Mouse (Mus musculus) cerebellum, adult 9-10 months (tissue): ENCODE data around the gene Map1b.

Experiments used
- DNase-seq: peaks from one replicate; pipeline ENCODE4 v3.0.0; 2022

Gene Map1b

DNA sequence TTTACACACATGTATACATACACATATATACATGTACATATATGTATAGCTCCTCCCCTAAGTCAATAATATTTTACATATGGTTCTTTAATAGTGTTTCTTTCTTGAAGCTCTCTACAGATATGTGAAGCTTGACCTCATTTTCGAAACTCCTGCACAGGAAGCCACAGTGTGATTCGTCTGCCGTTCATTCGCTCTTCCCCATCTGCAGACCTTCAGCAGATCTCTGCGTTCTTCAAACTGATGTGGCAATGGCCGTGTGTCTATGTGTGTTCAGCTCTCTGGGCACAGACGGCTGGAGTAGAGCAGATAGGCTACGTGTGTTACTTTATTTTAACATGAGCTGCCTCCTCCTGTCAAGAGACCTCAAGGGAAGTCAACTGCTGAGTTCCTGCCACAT, 9.2 kb upstream of the Map1b start:
- DNase-seq = no peak

DNA sequence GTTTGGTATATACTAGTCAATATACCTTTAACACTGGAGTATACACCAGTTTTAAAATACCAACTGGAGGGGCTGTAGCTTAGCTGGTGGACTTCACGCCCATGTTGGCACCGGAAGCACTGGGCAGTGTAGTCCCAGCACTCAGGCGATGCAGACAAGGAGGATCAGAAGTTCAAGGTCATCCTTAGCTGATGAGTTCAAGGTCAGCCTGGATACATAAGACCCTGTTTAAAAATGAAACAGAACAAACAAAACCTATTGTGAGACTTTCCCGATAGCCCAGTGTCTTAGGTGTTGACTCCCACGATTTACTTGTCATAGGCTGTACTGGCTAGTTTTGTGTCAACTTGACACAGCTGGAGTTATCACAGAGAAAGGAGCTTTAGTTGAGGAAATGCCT, 1.5 kb upstream of the Map1b start:
- no peak for DNase-seq

DNA sequence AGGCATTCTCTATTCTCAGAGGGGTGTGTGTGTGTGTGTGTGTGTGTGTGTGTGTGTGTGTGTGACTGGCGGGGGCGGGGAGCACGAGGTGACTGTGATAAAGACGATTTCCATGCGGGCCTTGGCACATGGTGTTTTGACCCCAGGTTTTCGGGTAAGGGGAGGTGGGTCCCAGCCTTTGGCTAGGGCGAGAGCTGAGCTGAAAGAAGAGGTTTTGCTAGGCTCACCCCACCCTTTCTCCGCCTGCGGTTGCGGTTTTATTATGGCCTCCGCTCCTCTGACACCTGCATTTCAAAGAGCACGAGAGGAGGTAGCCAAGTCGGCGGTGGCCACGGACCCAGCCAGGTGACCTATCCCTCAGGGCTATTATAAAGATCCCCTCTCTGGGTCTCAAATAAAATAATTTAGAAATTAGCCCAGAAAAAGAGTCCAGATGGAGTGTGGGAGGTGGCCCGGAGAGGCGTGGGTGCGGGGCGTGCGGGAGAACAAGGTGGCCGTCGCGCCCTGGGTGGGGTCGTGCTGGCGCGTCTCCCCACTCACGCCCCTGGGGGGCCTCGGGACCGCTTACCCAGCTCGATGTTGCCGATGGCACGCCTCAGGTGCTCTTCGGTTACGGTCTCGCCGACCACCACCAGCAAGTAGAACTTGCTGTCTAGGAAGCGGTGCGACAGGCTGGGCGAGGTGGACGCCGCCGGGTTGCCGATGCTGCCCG, 448 bp downstream of the Map1b start:
- peak; percentile 75 for DNase-seq

DNA sequence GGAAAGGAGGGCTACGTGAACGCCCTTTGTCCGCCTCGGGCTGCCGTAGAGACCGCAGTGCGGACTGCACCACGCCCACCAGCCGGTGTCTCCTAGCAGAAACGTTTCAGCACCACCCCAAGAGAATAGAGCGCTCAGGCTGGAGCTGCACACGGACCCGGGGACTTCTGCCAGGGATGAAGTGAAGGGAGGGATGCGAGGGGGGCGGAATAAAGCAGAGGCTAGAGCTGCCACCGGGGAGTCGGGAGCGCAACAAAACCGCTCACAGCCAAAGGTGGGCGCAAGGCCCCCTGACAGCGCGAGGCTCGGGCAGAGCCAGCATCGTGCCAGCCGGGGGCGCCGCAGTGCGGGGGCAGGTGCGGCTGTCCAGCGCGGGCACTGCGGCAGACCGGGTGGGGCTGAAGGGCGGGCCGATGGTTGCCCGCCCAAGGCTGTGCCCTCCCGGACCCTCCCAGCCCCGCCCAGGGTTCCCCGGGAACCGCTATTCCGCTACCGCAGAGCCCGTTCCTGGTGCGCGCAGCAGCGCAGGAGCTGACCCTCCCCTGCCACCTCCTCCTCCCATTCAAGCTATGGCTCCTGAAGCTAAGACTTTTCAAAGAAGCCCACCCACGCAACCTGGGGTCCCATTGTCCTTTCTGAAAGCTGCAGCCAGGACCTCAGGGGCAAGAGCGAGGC, 1.3 kb downstream of the Map1b start:
- peak; percentile 89 for DNase-seq

DNA sequence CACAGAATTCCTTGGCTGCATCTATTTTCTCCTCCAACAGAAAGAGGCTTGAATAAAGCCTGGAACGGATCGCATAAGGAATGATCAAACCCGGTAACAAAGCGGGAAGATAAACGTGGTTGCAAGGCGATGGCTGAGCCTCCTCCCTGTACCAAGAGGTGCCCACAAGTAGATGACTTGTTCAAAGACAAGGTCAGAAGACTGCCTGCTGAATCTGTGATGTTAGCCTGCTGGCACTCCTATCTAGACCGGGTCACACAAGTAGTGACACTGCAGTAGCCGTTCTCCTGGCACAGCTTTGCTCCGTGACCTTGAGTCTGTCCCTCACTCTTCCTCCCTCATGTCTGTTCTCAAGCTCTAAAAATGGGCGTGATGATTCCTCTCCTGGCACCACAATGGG, 2.4 kb downstream of the Map1b start:
- DNase-seq = peak; percentile 71

DNA sequence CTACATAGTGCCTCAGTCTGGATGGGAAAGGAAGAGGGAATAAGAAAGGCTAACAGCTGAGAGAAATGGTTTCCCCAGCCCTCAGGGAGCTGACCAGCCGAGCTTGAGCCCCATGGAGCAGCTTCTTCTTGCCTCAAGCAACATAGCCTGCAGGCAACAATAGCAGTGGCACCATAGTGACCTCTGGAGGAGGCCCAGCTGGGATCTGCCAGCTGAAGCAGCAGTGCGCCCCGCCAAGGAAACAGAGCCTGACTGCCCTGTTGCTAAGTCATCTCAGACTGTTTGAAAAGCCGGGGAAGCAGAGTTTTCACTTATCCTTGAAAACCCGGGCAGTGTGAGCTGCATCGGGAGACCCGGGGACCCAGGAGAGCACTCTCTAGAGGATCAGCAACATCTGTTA, 3.2 kb downstream of the Map1b start:
- peak; percentile 78 for DNase-seq

DNA sequence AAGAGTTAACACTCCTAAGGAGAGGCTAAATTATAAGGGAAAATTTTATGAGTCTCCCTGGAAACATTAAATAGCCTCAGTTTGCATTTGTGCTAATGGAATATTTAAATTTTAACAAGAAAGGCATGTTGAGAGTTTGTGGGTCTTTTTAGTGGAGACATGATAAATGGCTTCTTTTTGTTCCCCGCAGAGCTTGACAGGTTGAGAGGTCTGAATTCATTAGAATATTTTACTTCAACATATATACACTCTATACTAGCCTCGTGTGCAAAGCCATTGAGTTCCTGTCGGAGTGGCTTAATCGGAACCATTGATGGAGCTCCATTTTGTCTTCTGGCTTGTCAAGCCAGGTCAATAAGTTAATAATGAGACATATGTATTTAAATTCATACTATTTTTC, 6.4 kb downstream of the Map1b start:
- no peak for DNase-seq

DNA sequence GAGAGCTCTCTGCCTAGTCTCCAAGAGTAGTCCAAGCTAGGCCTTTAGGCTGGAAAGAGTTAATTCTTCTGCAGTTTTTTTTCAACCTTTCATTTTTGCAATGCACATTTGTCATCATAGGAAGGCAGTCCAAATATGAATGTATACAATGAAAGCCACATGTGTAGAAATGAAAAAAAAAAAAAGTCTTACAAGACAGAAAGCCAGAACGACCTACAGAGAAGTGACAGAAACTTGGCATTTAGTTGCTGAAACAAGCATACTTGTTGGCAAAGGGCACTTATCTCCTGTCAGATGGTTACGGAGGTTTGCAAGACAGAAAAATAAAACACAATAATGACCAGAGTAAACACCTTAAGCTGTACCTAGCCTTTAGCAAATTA, 9.8 kb downstream of the Map1b start:
- DNase-seq = no peak

DNA sequence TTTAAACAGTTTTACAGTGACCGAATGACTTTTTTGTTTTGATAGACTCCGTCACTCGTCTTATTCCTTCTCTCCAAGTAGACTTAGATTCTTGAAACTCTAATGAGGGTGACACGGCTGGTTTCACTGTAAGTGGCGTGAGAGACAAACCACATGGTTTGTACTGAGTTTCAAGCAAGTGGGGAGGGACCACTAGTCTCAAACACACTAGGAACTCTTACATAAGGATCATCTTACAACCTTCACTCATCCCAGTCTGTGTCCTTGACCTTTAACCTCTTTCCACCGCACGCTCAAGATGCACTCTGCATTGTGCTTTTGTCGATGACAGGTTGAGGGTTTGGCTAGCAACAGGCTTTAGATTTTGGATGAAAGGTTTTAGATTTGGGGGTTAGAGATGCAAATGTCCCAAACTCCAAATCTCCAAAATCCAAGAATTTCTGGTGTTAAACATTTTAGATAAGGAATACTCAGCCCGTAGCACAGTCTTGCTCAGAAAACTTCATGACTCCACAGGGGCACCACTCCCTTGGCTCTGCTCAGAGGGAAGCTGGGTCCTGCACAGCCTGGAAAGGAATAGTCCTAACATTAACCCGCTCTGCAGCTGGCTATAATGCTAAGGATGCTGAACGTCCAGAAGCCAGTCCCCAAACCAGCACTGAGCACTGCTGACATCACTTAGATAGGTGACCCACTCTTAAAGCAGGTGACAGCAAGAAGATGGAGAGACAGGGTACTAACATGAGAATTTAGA, 10.3 kb downstream of the Map1b start:
- no peak for DNase-seq

DNA sequence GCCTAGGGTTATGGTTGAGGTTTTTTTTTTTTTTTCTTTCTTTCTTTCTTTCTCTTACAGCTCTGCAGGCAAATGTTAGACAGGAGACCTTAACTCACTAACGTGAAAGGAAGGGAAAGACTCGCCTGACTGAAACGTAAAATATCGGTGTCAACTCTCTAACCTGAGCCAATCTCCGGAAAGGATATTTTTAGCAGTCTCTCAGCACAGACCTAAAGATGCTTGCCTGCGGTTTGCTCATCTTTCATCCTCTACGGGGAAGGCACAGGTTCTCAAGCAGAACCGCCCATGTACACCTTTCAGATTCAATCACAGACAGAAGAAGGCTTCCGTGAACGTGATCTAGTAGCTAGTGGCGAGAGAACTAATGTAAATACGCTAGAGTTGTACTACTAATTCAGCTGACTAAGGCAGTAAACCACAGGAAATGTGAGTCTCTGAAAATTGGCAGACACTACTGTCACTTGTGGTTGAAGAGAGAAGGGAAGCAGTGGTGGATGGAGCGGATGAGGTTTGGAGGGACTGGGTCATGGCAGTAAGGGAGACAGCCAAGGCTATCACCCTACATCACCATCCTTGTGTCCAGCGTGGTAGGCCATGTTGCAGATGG, 12.9 kb downstream of the Map1b start:
- no peak for DNase-seq

DNA sequence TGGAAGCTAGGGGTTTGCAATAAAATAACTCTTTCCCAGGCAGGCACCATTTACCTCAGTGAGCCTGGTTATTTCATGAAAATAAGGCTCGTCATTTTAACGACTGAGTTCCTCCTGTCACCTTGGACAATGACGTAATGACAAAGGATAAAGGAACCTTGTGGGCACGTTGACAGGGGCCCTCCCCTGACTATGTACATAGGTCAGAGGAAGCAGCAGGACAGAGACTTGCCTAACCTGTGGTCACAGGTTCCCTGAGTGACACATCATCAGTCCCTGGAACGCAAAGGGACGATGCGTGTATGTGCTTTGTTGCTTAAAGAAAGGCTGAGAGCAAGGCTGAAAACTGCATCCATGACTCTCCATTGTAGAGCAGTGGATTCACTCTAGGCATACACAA, 13.4 kb downstream of the Map1b start:
- no peak for DNase-seq

DNA sequence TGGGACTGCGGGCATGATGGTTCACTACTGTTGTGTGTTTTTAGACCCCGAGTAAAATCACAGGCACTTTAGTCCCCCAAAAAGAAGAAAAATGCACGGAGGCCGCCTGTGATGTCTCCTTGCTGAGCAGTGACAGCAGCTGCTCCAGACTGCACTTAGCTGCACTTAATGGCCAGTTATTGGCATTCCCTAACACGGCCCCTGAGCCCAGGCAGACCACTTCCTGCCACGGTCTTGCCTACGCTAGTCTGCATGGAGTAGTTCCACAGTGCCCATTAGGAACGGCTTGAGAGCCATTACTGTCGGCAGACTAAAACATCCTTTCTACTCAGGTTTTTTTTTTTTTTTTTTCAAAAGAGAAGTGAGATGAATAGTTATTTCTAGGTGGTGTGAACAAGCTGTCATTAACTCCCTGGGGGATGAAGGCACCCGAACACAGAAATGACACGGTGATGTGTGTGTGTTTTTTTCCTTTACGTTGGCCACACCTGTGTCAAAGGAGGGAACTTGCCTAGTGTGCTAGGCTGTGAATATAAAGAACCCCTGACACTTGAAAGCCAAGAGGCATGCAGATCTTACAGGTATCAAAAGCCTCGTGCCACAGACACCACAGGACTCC, 14.1 kb downstream of the Map1b start:
- DNase-seq = no peak

DNA sequence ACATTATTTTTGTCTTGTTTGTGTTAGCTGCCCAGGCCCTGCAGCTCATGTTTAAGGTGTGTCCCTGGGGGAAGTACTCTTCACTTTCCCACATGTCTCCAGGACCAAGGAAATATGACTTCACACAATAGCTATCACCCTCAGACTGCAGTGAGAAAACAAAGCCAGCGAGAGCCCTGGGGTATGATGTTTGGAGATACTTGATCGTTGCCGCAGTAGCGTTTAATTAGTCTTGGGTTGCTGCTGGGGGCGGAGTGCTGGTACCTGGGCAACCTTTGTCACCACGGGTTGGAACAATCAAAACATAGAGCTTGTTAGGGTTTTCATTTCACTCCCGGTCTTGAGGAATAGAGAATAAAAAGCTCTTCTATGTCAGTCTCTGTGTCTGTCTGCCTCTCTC, 14.9 kb downstream of the Map1b start:
- DNase-seq = no peak

DNA sequence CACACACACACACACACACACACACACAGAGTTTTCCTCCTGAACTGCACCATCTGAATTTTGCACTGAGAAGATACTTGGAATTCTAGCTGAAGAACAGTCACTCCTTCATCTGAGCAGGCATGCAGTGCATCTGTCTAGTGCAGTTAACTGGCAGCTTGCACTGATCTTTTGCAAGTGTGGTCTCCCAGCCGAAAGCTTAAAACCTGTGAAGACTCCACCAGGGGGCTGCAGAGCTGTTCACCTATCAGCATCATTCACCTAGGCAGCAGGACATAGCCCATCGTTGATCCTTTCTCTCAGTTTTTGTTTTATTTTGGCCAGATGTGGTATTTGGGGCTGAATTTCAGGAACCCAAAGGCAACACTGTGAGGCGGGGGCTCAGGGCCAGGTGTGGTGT, 15.7 kb downstream of the Map1b start:
- DNase-seq = no peak

DNA sequence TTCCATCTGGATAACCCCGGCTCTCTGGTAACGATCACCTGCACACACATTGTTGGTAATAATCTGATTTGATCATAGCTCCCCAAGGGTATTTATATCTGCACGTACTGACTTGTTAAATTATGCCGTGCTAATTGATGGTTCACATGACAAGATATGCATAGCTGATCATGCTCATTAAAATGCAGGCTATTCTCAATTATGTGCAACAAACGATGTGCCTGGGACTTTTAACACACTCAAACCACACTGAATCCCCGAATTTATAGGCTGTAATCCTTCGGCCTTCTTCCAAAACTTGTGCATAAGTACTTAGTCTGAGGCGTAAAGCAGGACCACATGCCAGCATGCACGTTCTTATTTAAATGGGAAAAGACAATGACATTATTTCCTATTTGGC, 16.6 kb downstream of the Map1b start:
- DNase-seq = no peak

DNA sequence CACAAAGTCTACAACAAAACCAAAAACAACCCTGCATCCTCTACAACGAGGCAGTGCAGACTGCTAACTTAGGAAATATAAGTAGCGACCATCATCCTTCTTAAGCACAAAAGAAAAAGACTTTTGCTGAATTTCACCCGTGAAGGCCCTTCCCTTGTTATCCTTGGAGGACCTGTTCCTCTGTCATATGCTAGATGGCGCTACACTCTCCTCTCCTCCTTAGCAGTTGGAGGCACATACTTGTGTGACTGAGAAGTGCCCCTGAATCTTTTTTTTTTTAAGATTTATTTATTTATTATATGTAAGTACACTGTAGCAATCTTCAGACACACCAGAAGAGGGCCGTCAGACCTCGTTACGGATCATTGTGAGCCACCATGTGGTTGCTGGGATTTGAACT, 20.2 kb downstream of the Map1b start:
- DNase-seq = no peak

DNA sequence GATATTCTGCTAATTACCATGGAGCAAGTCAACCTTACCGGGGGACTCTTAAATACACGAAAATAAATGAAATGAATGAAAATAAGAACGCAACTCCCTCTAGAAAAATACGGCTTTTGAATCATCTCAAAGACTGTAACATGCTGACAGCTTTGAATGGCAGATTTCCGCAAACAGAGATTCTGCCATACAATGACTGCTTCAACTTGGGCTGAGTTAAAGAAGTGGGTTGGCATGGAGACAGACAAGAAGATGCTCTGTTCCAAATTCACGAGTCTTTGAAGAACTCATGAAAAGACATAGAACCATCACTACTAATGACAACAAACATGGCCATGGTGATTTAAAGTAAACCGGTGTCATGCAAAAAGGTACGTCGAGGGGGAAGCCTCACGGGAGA, 21.9 kb downstream of the Map1b start:
- no peak for DNase-seq

DNA sequence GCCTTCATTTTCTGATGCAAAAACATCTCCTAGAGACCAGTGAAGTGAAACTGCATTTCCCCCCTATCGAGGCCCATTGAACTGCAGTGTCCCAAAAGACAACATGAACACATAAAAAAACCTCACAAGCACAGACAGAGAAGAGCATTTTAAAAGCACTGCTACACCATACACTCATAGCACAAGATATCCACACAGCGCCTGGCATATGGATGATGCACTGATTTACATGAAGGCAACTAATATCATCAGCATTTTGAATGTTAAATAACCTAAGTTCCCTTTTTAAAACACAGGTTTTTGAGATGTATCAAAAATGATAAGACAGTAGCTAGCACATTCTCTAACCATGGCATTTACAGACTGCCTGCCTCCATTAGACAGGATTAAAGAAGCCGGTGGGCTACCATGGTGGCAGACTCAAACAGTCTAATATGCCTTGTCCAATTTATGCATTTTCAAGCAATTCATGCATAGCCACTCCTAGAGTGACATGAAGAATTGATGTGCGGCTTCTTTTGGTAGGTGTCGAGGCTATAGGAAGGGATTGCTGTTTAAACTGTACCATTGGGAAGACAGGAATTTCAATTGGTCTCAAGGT, 22.9 kb downstream of the Map1b start:
- no peak for DNase-seq

DNA sequence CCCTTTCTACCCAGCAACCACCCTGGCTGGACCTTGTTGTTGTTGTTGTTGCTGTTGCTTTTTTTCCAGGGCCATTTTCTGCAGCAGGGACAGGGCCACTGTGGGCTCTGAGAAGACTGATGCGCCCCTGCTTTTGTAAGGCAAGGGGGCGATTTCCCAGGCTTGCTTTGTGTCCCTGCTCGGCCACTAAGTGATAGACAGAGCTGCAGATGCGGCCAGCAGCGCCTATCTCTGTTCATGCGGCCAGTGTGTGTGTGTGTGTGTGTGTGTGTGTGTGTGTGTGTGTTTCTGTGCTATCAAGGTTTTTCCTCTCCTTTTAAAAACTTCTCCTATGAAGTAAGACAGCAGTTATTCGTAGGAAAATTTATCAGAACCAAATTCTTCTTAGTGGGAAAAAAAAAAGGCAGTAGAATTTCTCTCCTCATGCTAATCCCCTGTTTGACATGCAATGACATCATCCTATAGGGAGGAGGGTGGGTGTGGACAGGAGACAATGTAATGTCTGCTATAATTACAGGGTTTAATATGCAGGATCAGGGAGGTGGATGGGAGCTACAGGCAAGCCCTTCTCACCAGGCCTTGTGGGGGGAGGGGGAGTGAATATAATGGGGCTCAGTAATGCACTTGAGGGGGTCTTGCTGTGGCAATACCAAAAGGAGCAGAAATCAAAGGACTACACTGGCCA, 23.6 kb downstream of the Map1b start:
- DNase-seq = no peak

DNA sequence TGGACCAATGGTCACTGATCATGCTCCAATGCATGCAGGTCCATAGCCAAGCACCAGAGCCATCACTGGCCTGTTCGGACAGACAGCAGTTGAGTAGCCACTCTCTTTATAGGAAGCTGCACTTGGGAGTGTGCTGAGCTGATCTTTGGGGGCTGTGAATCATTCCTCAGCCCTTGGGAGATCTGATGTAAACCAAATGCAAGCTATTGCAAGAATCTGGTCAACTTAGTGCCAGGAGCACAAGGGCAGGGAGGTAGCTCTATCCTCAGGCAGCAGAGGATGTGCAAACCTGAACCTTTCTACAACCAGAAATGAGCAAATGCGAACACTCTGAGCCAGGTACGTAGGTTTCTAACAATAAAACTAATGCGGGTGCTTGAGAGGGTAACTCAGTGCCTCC, 26.3 kb downstream of the Map1b start:
- DNase-seq = no peak

DNA sequence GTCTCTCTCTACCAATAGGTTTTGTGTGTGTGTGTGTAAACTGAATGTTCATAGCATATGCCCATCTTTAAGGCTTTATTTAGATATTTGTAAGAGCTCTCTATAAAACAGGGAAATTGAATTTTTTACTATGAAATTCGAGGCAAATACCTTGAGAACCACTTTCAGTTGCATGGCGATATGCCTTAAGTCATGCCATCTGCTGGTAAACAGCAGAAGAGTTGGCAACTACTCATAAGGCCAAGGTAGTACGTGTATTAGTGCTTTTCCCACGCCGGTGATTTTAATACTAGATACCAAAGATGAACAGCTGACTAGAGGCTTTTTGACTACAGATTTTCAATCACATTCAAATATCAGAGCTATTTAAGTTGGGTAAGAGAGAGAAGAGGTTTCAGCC, 27.2 kb downstream of the Map1b start:
- peak; percentile 54 for DNase-seq

DNA sequence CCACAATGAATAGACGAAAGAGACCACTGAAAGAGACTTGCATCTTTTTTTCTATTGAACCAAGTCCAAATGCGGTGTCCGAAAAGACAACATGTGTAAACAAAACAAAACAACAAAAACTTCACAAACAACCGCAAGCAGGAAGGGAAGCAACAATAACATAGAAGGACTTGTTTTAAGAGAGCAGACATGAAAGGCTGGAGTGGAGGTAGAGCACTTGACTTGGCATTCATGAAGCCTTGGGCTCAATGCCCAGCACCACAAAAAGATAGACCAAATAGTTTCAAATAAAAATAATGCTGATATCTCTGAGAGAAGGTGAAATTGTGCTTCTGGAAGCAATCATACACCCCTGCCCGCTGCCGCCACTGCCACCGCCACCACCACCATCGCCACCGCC, 30.5 kb downstream of the Map1b start:
- peak; percentile 73 for DNase-seq
